Mouse (Mus musculus): ENCODE measurements around the gene Cldnd1. TPM values are rescaled to one million over a fixed set of nuclear protein-coding genes. Genes with fewer than 3 reads are reported as not detected.

The Cldnd1 gene
- 157 and 169 TPM in 2 replicates for polyA plus RNA-seq (2015; fragmentation: Nextera tagmentation; extraction: Ambion mirVana)

DNA sequence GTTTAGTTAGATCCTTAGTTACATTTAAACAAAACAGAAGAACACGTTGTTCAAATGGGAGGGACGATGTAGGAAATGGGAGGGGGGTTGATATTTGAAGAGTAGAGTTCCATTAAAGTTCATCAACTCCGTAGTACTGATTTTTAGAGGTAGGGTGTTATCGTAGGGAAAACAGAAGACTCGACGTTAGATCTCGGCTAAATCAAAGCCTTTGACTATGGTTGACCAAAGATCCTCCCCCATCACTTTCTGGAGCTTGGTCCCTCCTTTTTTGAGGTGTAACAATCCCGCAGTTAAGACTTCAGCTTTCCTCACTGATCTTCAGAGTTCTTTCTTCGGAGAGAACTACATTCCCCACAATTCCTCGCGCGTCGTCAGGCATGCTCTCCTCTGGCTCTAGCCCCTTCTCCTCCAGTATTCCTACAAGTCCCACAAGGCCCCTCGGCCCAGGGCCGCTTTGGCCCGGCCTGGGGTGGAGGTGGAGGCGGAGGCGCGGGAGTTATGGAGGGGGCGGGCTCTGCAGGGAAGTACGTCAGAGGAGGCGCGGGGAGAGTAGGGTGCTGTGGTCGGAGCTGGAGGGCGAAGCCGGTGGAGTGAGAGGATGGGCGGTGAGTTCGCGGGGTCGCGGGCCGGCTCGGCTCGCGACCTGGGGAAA, at the start of gene Cldnd1:
Gene Cldnd1, plus strand, starts transcription at position 434 of the 655 bp plus-strand sequence.
- ATAC-seq, result peak; percentile 100
- peaks cover 8% of the 10 kb centered on the region for H3K4me1 ChIP-seq (ENCODE audit: control insufficient read depth, insufficient read depth, low read depth, low read length)
- H3K4me3 ChIP-seq (ENCODE audit: low read length), result peak within 1 kb of the TSS; percentile 84
- peak within 1 kb of the TSS; percentile 89 for H3K9ac ChIP-seq (ENCODE audit: low read depth, low read length)
- 3% methylated on average over 27 of the region's 35 CpGs for WGBS
- no peaks in the 10 kb centered on the region for H3K9me3 ChIP-seq (ENCODE audit: control insufficient read depth, low read length)
- peak within 1 kb of the TSS; percentile 90 for H3K27ac ChIP-seq (ENCODE audit: low read depth, low read length)
- H3K36me3 ChIP-seq (ENCODE audit: control insufficient read depth, insufficient read depth, low read length), result peaks cover 20% of the 10 kb centered on the region
- peak within 1 kb of the TSS; percentile 64 for H3K4me2 ChIP-seq (ENCODE audit: low read length)
- H3K27me3 ChIP-seq (replicated peaks; ENCODE audit: control insufficient read depth, insufficient read depth, low read length), result no peaks in the 10 kb centered on the region

DNA sequence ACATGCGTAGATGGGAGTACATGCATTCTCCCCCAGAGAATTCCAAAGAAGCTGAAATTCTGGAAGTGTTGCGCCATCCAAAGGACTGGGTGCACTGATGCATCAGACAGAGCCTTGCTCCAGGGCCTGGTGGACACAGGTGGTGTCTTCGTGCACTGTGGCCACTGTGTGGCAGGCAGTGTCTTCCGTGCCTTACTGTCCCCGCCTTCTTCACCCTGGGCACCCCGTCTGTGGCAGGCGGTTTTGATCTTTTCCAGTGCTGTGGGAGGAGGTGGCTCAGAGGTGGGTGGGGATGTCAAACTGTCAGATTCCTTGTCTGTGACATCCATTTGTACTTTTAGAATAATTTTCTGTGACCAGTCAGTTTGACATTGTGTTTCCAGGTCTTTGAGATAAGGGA, 49.0 kb upstream of the Cldnd1 start:
- Histone ChIP-seq H3K9ac (ENCODE audit: low read depth, low read length) (no peak overlapping the region), H3K27ac (ENCODE audit: low read depth, low read length) (no peak overlapping the region), H3K4me3 (ENCODE audit: low read length) (no peak overlapping the region), H3K9me3 (ENCODE audit: control insufficient read depth, low read length) (no peaks in the 10 kb centered on the region), H3K36me3 (ENCODE audit: control insufficient read depth, insufficient read depth, low read length) (peaks cover 25% of the 10 kb centered on the region), H3K4me2 (ENCODE audit: low read length) (no peak overlapping the region), H3K4me1 (ENCODE audit: control insufficient read depth, insufficient read depth, low read depth, low read length) (no peaks in the 10 kb centered on the region), H3K27me3 (replicated peaks; ENCODE audit: control insufficient read depth, insufficient read depth, low read length) (no peaks in the 10 kb centered on the region)
- no peak for ATAC-seq
- 83% methylated on average over 7 of the region's 7 CpGs for WGBS

DNA sequence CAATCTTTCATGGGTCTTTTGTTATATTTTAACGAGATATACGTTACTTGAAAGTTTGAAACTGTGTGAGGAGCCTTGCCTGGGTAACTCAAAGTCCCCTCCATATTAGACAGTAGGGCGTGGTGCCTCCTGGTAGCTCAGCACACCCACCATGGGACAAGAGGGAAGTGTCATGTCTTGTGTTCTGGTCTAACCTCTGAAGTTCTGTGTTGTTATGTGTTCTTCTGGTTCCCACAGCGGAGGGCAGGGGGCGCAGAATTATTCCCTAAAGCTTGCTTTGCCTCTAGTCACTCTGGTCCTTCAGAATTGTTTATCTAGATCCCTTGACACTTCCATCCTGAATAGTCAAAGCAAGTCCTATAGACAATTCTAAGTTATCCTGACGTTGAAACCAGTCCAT, 45.7 kb upstream of the Cldnd1 start:
- H3K4me2 ChIP-seq (ENCODE audit: low read length), result no peak overlapping the region
- H3K36me3 ChIP-seq (ENCODE audit: control insufficient read depth, insufficient read depth, low read length), result peaks cover 11% of the 10 kb centered on the region
- no peaks in the 10 kb centered on the region for H3K9me3 ChIP-seq (ENCODE audit: control insufficient read depth, low read length)
- H3K27me3 ChIP-seq (replicated peaks; ENCODE audit: control insufficient read depth, insufficient read depth, low read length), result no peaks in the 10 kb centered on the region
- H3K4me1 ChIP-seq (ENCODE audit: control insufficient read depth, insufficient read depth, low read depth, low read length), result no peaks in the 10 kb centered on the region
- ATAC-seq, result no peak
- no peak overlapping the region for H3K9ac ChIP-seq (ENCODE audit: low read depth, low read length)
- H3K4me3 ChIP-seq (ENCODE audit: low read length), result no peak overlapping the region
- WGBS, result 95% methylated on average over 6 of the region's 6 CpGs
- H3K27ac ChIP-seq (ENCODE audit: low read depth, low read length), result no peak overlapping the region

DNA sequence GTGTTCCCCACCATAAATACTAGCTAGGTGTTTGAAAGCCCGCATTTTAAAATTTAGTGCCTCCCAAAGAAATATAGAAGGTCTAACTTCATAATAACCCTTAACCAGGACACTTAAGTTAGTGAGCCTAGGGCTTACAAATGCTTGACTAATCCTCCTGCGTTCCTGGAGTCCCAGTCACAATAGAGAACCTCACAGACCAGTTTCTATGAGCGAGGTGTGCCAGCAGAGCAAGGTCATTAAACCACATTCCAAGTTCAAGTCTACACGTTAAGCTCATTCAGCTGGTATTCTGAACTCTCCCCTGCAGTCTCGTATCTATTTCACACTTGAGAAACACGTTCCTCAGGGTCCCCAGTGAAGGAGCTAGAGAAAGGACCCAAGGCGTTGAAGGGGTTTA, 44.8 kb upstream of the Cldnd1 start:
- no peaks in the 10 kb centered on the region for H3K9me3 ChIP-seq (ENCODE audit: control insufficient read depth, low read length)
- H3K4me1 ChIP-seq (ENCODE audit: control insufficient read depth, insufficient read depth, low read depth, low read length), result no peaks in the 10 kb centered on the region
- no peak overlapping the region for H3K4me3 ChIP-seq (ENCODE audit: low read length)
- H3K36me3 ChIP-seq (ENCODE audit: control insufficient read depth, insufficient read depth, low read length), result peaks cover 8% of the 10 kb centered on the region
- no peaks in the 10 kb centered on the region for H3K27me3 ChIP-seq (replicated peaks; ENCODE audit: control insufficient read depth, insufficient read depth, low read length)
- no peak for ATAC-seq
- H3K4me2 ChIP-seq (ENCODE audit: low read length), result no peak overlapping the region
- WGBS, result 89% methylated on average over 7 of the region's 7 CpGs
- no peak overlapping the region for H3K27ac ChIP-seq (ENCODE audit: low read depth, low read length)
- no peak overlapping the region for H3K9ac ChIP-seq (ENCODE audit: low read depth, low read length)

DNA sequence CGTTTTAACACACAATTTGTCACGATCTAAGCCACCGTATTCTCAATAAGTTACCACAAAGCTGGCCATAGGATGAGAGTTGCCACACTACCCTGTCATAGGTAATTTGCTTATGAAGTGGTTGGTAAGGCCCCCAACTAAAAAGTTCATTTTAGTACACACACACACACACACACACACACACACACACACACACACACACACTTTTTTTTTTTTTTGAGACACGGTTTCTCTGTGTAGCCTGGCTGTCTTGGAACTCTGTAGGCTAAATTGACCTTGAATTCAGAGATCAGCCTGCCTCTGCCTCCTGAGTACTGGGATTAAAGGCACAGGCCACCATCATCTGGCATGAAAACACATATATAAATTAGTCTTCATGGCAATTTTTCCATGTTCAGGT, 43.8 kb upstream of the Cldnd1 start:
- H3K36me3 ChIP-seq (ENCODE audit: control insufficient read depth, insufficient read depth, low read length), result peaks cover 5% of the 10 kb centered on the region; the same call in 1 of the 2 replicates
- no peak overlapping the region for H3K9ac ChIP-seq (ENCODE audit: low read depth, low read length)
- H3K9me3 ChIP-seq (ENCODE audit: control insufficient read depth, low read length), result no peaks in the 10 kb centered on the region
- no peak overlapping the region for H3K27ac ChIP-seq (ENCODE audit: low read depth, low read length)
- no peaks in the 10 kb centered on the region for H3K4me1 ChIP-seq (ENCODE audit: control insufficient read depth, insufficient read depth, low read depth, low read length)
- H3K27me3 ChIP-seq (replicated peaks; ENCODE audit: control insufficient read depth, insufficient read depth, low read length), result no peaks in the 10 kb centered on the region
- 97% methylated on average over 4 of the region's 4 CpGs for WGBS
- no peak overlapping the region for H3K4me2 ChIP-seq (ENCODE audit: low read length)
- no peak overlapping the region for H3K4me3 ChIP-seq (ENCODE audit: low read length)
- ATAC-seq, result no peak

DNA sequence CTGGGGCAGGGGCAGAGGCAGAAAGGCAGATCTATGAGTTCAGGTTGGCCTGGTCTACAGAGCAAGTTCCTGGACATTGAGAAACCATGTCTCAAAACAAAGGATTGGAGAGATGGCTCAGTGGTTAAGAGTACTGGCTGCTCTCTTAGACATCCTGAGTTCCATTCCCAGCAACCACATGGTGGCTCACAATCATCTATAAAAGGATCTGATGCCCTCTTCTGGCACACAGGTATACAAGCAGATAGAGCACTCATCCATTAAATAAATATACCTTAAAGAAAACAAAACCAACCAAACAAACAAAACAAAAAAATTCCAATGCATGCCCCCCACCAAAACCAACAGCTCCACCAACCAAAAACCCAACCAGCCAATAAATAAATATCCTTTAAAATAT, 43.2 kb upstream of the Cldnd1 start:
- H3K27ac ChIP-seq (ENCODE audit: low read depth, low read length), result no peak overlapping the region
- H3K9me3 ChIP-seq (ENCODE audit: control insufficient read depth, low read length), result no peaks in the 10 kb centered on the region
- ATAC-seq, result no peak
- H3K4me1 ChIP-seq (ENCODE audit: control insufficient read depth, insufficient read depth, low read depth, low read length), result no peaks in the 10 kb centered on the region
- no peak overlapping the region for H3K9ac ChIP-seq (ENCODE audit: low read depth, low read length)
- peaks cover 5% of the 10 kb centered on the region; the same call in 1 of the 2 replicates for H3K36me3 ChIP-seq (ENCODE audit: control insufficient read depth, insufficient read depth, low read length)
- H3K4me2 ChIP-seq (ENCODE audit: low read length), result no peak overlapping the region
- no peak overlapping the region for H3K4me3 ChIP-seq (ENCODE audit: low read length)
- no peaks in the 10 kb centered on the region for H3K27me3 ChIP-seq (replicated peaks; ENCODE audit: control insufficient read depth, insufficient read depth, low read length)

DNA sequence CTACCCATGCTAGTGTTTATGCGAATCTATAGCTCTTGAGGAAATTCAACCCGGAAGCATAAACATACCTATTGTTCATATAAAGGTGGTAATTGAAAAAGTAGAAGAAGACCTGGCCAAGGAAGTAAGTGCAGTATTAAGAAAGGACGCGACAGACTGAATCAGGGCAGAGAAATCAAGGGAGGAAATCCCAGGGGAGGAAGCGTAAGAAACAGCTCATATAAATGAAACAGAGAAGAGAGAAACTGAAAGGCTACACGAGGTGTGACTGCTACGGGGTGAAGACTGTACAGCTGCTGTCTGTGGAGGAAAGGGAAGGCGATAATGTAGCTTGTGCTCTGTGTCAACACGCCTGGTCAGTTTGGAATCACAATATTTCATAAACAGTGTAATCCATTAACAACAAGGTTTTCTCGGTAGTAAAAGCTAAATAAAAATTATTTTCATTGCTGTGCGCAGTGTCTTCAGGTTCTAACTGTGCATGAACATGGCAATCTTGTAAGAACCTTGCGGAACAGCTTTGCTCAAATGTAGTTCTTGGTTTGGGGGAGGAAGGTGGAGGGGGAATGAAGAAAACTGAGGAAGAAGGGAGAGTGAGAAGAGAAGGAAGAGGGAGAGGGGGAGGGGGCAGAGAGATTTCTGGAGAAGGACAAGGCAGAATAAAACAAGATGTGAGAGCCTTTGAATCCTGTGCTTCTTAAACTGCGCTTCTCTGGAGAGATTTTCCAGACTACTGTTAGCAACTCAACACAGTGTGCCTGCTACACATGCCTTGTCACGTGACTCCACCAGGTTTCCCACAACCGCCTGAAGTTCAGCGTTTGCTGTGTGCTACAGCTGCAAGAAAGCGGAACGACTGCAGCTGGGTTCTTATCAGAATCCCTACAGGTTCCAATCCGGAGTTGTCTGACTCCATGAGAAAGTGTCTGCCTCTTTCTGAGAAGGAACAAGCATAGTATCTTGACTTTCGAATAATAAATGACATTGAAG, 41.9 kb upstream of the Cldnd1 start:
- H3K27ac ChIP-seq (ENCODE audit: low read depth, low read length), result no peak overlapping the region
- no peak for ATAC-seq
- no peak overlapping the region for H3K4me3 ChIP-seq (ENCODE audit: low read length)
- no peak overlapping the region for H3K4me2 ChIP-seq (ENCODE audit: low read length)
- H3K27me3 ChIP-seq (replicated peaks; ENCODE audit: control insufficient read depth, insufficient read depth, low read length), result no peaks in the 10 kb centered on the region
- no peaks in the 10 kb centered on the region; the same call in 1 of the 2 replicates for H3K36me3 ChIP-seq (ENCODE audit: control insufficient read depth, insufficient read depth, low read length)
- no peaks in the 10 kb centered on the region for H3K4me1 ChIP-seq (ENCODE audit: control insufficient read depth, insufficient read depth, low read depth, low read length)
- WGBS, result 84% methylated on average over 20 of the region's 20 CpGs
- no peak overlapping the region for H3K9ac ChIP-seq (ENCODE audit: low read depth, low read length)
- no peaks in the 10 kb centered on the region for H3K9me3 ChIP-seq (ENCODE audit: control insufficient read depth, low read length)

DNA sequence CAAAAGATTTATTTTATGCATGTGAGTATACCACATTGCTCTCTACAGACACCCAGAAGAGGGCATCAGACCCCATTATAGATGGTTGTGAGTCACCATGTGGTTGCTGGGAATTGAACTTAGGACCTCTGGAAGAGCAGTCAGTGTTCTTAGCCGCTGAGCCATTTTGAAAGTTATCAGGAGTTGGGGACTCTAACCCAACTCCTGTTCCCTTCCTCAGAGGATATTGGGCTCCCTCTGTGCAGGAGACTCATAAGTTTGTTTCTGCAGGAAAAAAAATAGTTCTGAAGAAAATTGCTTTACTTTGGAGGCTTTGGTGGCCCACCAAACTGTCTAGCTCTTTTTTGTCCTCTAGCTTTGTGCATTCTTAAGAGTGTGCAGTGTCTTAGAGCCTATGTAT, 39.2 kb upstream of the Cldnd1 start:
- no peaks in the 10 kb centered on the region for H3K27me3 ChIP-seq (replicated peaks; ENCODE audit: control insufficient read depth, insufficient read depth, low read length)
- no peak overlapping the region for H3K27ac ChIP-seq (ENCODE audit: low read depth, low read length)
- H3K9me3 ChIP-seq (ENCODE audit: control insufficient read depth, low read length), result no peaks in the 10 kb centered on the region
- H3K4me2 ChIP-seq (ENCODE audit: low read length), result no peak overlapping the region
- no peaks in the 10 kb centered on the region for H3K4me1 ChIP-seq (ENCODE audit: control insufficient read depth, insufficient read depth, low read depth, low read length)
- H3K4me3 ChIP-seq (ENCODE audit: low read length), result no peak overlapping the region
- no peak for ATAC-seq
- 88% methylated on average over 1 of the region's 1 CpGs for WGBS
- H3K9ac ChIP-seq (ENCODE audit: low read depth, low read length), result no peak overlapping the region
- no peaks in the 10 kb centered on the region for H3K36me3 ChIP-seq (ENCODE audit: control insufficient read depth, insufficient read depth, low read length)

DNA sequence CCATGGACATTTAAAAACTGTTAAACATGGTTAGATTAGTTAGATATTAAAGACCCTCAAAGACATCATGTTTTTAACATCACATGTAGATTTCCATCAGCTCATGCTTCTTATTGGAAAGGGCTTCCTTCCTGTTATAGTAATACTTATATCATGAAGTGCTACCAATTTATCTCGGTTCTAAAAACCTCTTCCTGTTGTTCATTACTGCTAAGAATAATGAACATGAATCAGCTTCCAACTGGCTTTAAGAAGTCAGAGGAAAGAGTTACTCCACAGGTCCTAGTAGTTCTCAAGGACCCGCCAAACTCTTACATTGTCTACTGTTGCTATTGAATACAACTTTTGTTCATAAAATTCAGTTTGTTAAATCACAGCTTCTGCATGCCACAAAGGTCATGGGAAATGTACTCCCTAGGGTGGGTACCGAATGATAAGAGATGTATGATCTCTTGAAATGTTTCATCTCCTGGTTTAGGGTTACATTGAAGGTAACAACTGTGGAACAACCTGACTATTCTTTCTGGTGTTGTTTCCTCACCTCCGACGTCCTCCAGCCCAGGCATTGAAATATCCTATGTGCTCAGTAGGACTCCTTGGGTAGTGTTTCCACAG, 38.0 kb upstream of the Cldnd1 start:
- Histone ChIP-seq H3K9me3 (ENCODE audit: control insufficient read depth, low read length) (no peaks in the 10 kb centered on the region), H3K9ac (ENCODE audit: low read depth, low read length) (no peak overlapping the region), H3K27ac (ENCODE audit: low read depth, low read length) (no peak overlapping the region), H3K4me1 (ENCODE audit: control insufficient read depth, insufficient read depth, low read depth, low read length) (no peaks in the 10 kb centered on the region), H3K27me3 (replicated peaks; ENCODE audit: control insufficient read depth, insufficient read depth, low read length) (no peaks in the 10 kb centered on the region), H3K4me3 (ENCODE audit: low read length) (no peak overlapping the region), H3K36me3 (ENCODE audit: control insufficient read depth, insufficient read depth, low read length) (no peaks in the 10 kb centered on the region), H3K4me2 (ENCODE audit: low read length) (no peak overlapping the region)
- 88% methylated on average over 5 of the region's 5 CpGs for WGBS
- ATAC-seq, result no peak

All from hindbrain, embryonic 16.5 days (tissue).